In the genomic region with DNA sequence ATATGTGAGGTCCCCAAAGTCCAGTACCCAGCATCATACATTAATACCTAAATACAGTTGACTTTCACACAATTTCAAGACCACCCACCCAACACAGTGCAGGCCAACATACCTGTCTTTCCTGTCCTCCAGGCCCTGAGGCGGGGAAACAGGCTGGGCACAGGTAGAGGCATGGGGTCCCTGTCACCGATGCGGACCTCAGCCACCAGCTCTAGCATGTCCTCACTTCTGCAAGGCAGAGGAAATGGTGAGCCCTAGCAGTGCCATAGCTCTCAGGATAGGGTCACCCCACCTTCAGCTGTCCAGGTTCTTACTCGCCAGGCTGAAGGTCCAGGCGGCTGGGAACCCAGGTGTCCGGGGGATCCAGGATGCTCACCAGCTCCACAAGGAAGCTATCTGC, we compare ENCODE assay signal across 15 mouse cellular contexts.
"Had no signal": no experiment of that assay in that cellular context is flagged by ENCODE, and none has a peak within 500 bp of the region (broad histone marks: within the 10 kb centered on the region; RNA-seq: fewer than 3 reads in every experiment).

No protein-coding gene starts in this region.

- H3K9me3 ChIP-seq: midbrain, embryonic 10.5 days; midbrain, embryonic 12.5 days; neural tube, embryonic 12.5 days had no signal

- H3K4me3 ChIP-seq: midbrain, embryonic 10.5 days; midbrain, embryonic 12.5 days; myocyte; neural tube, embryonic 12.5 days had no signal

- DNase-seq: lung, adult 18-20 months; lung, embryonic 14.5 days; lung, postnatal 10 days; lung, postnatal 4 days; midbrain, embryonic 14.5 days; right cerebral cortex, postnatal 14 days; spleen, adult 18-20 months; thymus, adult 18-20 months; thymus, postnatal 14 days; thymus, postnatal 36 days had no signal

- H3K4me2 ChIP-seq: lung, embryonic 14.5 days; midbrain, embryonic 12.5 days; neural tube, embryonic 12.5 days had no signal

- ATAC-seq: midbrain, embryonic 16.5 days had no signal

- H3K9ac ChIP-seq: lung, embryonic 14.5 days; midbrain, embryonic 12.5 days; neural tube, embryonic 12.5 days had no signal

- H3K27ac ChIP-seq: midbrain, embryonic 10.5 days; midbrain, embryonic 12.5 days; neural tube, embryonic 12.5 days had no signal

- H3K27me3 ChIP-seq: midbrain, embryonic 12.5 days; neural tube, embryonic 12.5 days had no signal
